Mouse (Mus musculus) inflammation-experienced regulatory T-cells, adult 16 weeks (primary cell): Measurements from ENCODE around the gene Ero1lb. TPM values are rescaled to one million over a fixed set of nuclear protein-coding genes. Genes with fewer than 3 reads are reported as not detected.

Source experiments
- polyA plus RNA-seq: library from polyadenylated mRNA; unstranded; fragments of 100-300 nt; shearing (Covaris generic); gene quantifications from one replicate; pipeline ENCODE4 v1.2.1, GENCODE M21; 2017

Gene Ero1lb
- 12.4 TPM for polyA plus RNA-seq

DNA sequence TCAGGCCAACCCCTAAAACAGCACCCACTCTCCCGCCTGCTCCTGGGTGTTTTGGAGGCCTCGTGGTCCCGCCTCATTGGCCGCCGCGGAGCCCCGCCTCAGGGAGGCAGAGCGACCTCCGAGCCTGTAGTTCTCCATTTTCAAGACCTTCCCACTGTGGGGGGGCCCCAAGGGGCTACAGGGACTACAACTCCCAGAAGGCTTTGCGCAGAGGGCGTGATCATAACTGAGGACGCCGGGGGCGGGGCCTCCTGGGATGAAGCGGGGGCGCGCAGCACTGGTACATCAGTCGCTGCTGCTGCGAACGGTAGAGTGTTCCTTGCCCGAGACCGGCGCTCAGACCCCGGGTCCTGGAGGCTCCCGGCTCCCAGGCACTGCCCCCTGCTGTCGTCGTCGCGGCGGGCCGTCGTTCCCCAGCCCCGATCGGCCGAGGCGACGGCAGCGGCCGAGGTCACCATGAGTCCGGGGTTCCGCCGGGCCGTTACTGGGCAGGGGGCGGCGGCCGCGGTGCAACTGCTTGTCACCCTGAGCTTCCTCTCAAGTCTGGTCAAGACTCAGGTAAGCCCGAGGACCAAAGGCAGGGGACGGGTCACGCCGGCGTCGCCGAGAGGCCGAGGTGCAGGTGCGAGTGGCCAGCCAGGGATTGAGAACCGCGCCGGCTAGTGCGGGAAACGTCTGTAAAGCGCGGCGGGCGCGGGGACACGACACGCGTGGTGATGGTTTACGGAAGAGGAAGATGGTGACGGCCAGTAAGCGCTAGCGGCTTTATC lies at the start of gene Ero1lb:
Ero1lb (plus strand) TSS at position 254 of the 770 bp plus-strand sequence.

DNA sequence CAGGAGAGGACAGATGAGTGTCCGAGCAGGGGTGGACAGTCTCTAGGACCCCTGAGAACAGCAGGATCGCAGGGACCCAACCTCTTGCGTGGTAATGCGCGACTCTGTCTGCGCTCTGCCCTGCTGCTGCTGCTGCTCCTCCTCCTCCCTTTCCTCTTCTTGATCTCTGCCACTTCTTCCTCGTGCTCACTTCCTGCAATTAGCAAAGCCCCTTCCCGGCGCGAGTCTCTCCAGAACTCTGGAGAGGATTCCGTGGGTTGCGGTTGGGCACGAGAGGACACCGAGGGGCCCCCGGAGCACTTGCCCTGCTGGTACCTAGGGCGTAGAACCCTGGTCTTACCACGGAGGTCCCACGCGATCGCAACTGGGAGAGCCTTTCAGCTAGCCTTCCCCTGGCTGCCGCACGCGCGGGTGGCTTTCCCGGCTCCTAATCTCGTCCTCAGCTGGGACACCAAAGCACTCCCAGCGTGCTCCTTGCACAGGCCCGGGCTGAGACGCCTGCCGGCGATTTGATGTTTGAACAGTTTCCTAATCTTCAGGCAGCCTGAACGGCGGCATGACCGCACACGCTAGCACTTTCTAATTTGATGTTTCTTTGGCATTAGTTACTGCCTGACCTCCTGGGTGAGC lies 45.6 kb upstream of the Ero1lb start, which contains the start of gene Edaradd:
Edaradd (minus strand) TSS at position 484 of the 630 bp plus-strand sequence.

Other genes with a start within 250 kb of the Ero1lb start
- 10.5 TPM for gene Actn2, start 225.1 kb upstream of the Ero1lb start, polyA plus RNA-seq
- 77.2 TPM for gene Heatr1, start 170.8 kb upstream of the Ero1lb start, polyA plus RNA-seq
- 97.7 TPM for gene Lgals8, start 100.9 kb upstream of the Ero1lb start, polyA plus RNA-seq
- 0.59 TPM for gene Edaradd, start 45.4 kb upstream of the Ero1lb start, polyA plus RNA-seq
- not detected for gene Prl2c3, start 234.2 kb downstream of the Ero1lb start, polyA plus RNA-seq